Mouse (Mus musculus): ENCODE data around the gene Nkx1-2.

Nkx1-2 gene

GRCm38 (mm10) chr7:132559138-132559766, 40.2 kb downstream of the Nkx1-2 start:
- DNase-seq = no peak

- no peak for DNase-seq
Observed at GRCm38 (mm10) chr7:132558141-132558736, 41.2 kb downstream of the Nkx1-2 start.

- DNase-seq = no peak
Observed at GRCm38 (mm10) chr7:132556575-132556974, 42.9 kb downstream of the Nkx1-2 start.

- no peak for DNase-seq
Observed at GRCm38 (mm10) chr7:132555911-132556310, 43.5 kb downstream of the Nkx1-2 start.

- no peak for DNase-seq
Observed at GRCm38 (mm10) chr7:132554091-132554490, 45.3 kb downstream of the Nkx1-2 start.

- DNase-seq = peak; percentile 93
Observed at GRCm38 (mm10) chr7:132551351-132552126, 47.9 kb downstream of the Nkx1-2 start.

- DNase-seq = no peak
Observed at GRCm38 (mm10) chr7:132547126-132547525, 52.3 kb downstream of the Nkx1-2 start.

Measured in retina, postnatal 1 day (tissue).